Mouse (Mus musculus) stomach, embryonic 14.5 days (tissue): Measurements from ENCODE around the gene Pigu. TPM values are rescaled to one million over a fixed set of nuclear protein-coding genes. Genes with fewer than 3 reads are reported as not detected.

Experiments
- ATAC-seq: fragments of 200-750 bp; cut with Nextera tagmentation; 2 replicates; pipeline ENCODE4 v1.8.0; 2017; ENCODE audit warnings: low read depth, moderate TSS enrichment; ENCODE audit not compliant: insufficient number of reproducible peaks, insufficient read depth, low FRiP score
- H3K27ac ChIP-seq: fragments of 300-500 bp; sonication (generic); 2 replicates; pipeline ENCODE4 v1.5.1; 2014; ENCODE audit warnings: mild to moderate bottlenecking, low read length, moderate library complexity, mixed read lengths
- H3K27me3 ChIP-seq: fragments of 300-500 bp; sonication (generic); 2 replicates; pipeline ENCODE4 v1.6.1; 2014; ENCODE audit warnings: low read length, control low read depth, mixed read lengths; ENCODE audit not compliant: control insufficient read depth, insufficient read depth
- H3K36me3 ChIP-seq: fragments of 300-500 bp; sonication (generic); 2 replicates; pipeline ENCODE4 v1.6.1; 2014; ENCODE audit warnings: mild to moderate bottlenecking, control low read depth, low read length, moderate library complexity, mixed read lengths; ENCODE audit not compliant: control insufficient read depth, insufficient read depth
- H3K4me1 ChIP-seq: fragments of 300-500 bp; sonication (generic); 2 replicates; pipeline ENCODE4 v1.6.1; 2014; ENCODE audit warnings: low read length, control low read depth, mixed read lengths; ENCODE audit not compliant: control insufficient read depth, insufficient read depth
- H3K4me2 ChIP-seq: fragments of 300-500 bp; sonication (generic); replicated peaks from 2 replicates; pipeline ENCODE4 v1.6.1; 2014; ENCODE audit warnings: low read depth, low read length, control low read depth
- H3K4me3 ChIP-seq: fragments of 300-500 bp; sonication (generic); 2 replicates; pipeline ENCODE4 v1.5.1; 2014; ENCODE audit warnings: low read depth, low read length, control low read depth
- H3K9ac ChIP-seq: fragments of 300-500 bp; sonication (generic); replicated peaks from 2 replicates; pipeline ENCODE4 v1.6.1; 2014; ENCODE audit warnings: low read depth, mild to moderate bottlenecking, control low read depth, low read length, moderate library complexity, mixed read lengths
- H3K9me3 ChIP-seq: fragments of 300-500 bp; sonication (generic); 2 replicates; pipeline ENCODE4 v1.6.1; 2016; ENCODE audit warnings: low read depth, low read length, control low read depth; ENCODE audit not compliant: control insufficient read depth
- WGBS: fragments of 180-500 bp; shearing (Covaris S2); extraction: QIAGEN DNeasy Blood & Tissue Kit; methylation state at CpG from one replicate; pipeline ENCODE4 v1.1.7; 2014; 5-methylcytosine and 5-hydroxymethylcytosine counted together
- polyA plus RNA-seq: library from polyadenylated mRNA; unstranded; fragments of >200 nt; fragmentation: Nextera tagmentation; extraction: Ambion mirVana; gene quantifications from 2 replicates; pipeline ENCODE4 v1.2.1, GENCODE M21; 2014

Pigu gene
- 61.6 and 62.5 TPM in 2 replicates for polyA plus RNA-seq

DNA sequence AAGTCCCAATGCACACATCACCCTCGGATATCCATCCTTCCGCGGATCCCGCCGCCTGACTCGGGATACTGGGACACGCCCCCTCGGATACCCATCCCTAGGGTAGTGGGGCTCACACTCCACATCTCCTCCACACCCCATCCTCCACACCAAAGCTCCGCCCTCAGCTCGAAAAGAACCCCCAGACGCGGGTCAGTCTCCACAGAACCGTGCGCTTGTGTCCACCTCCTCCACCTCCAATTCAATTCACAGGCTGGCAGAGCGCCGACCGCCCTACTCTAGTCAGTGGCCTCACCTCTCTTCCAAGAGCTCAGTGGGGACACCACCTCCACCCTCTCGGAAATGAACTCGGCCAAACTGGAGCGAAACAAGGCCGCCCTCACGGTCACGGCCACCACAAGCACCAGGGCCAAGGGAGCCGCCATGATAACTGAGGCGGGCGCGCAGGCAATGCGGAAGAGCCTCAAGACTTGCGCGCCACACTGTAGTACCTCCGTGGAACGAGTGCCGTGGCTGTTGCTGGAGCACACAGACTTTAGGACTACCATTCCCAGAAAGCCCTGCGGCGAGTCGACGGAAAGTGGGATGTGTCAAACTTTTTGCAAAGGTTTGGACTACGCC is at the start of gene Pigu:
Gene Pigu (minus strand): TSS at position 460 of the 621 bp plus-strand sequence.
- ATAC-seq: peak; percentile 99
- Histone ChIP-seq H3K27ac (peak within 1 kb of the TSS; percentile 83; the same call in 1 of the 2 replicates), H3K4me1 (peaks cover 6% of the 10 kb centered on the region; the same call in 1 of the 2 replicates), H3K27me3 (no peaks in the 10 kb centered on the region), H3K9me3 (no peaks in the 10 kb centered on the region), H3K9ac (peak within 1 kb of the TSS; percentile 56), H3K36me3 (no peaks in the 10 kb centered on the region), H3K4me3 (peak within 1 kb of the TSS; percentile 77), H3K4me2 (peak within 1 kb of the TSS; percentile 78)
- WGBS: 0% methylated on average over 38 of the region's 38 CpGs

DNA sequence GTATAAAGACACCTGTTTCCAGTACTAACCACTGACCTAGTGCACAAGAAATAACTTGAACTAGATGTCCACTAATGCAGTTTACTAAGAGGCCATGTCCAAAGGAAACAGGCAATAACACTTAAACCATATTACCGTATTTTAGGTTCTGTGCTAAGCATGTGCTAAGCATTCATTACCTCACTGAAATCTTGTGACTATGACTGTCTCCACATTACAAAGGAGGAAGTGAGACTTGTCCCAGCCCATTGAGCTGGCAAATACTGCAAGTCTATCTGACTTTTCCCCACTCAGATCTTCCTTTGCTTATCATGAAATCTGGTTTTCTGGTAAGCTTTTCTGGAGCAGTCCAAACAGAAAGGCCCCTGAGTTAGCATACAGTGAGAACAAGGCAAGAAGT is 47.4 kb upstream of the Pigu start:
- WGBS: 90% methylated on average over 1 of the region's 1 CpGs
- no peak for ATAC-seq
- Histone ChIP-seq H3K4me1 (no peaks in the 10 kb centered on the region), H3K4me3 (no peak overlapping the region), H3K27me3 (no peaks in the 10 kb centered on the region), H3K4me2 (no peak overlapping the region), H3K9ac (no peak overlapping the region), H3K27ac (no peak overlapping the region), H3K36me3 (peaks cover 52% of the 10 kb centered on the region; the same call in 1 of the 2 replicates), H3K9me3 (no peaks in the 10 kb centered on the region)

DNA sequence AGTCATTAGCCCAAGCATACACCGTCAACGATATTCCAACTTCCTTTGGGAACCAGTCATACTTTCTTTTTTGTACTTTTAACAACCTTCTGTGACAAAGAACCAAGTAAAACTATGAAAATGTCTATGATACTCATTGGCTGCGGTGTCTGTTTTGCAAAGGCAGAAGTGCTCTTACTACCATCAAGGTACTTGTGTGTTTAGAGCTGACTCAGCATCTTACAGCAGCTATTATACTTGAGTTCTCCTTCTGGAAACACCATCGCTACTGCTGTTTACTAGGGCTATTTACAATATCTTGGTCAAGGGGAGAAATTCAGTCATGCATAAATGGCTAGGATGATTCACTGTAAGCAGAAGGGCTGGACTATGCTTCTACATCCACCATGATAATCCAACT is 44.7 kb upstream of the Pigu start:
- H3K4me1 ChIP-seq: no peaks in the 10 kb centered on the region
- no peak overlapping the region for H3K4me2 ChIP-seq
- peaks cover 45% of the 10 kb centered on the region for H3K36me3 ChIP-seq
- no peaks in the 10 kb centered on the region for H3K27me3 ChIP-seq
- H3K9ac ChIP-seq: no peak overlapping the region
- no peaks in the 10 kb centered on the region for H3K9me3 ChIP-seq
- H3K4me3 ChIP-seq: no peak overlapping the region
- ATAC-seq: no peak
- no peak overlapping the region for H3K27ac ChIP-seq
- WGBS: 99% methylated on average over 4 of the region's 4 CpGs

DNA sequence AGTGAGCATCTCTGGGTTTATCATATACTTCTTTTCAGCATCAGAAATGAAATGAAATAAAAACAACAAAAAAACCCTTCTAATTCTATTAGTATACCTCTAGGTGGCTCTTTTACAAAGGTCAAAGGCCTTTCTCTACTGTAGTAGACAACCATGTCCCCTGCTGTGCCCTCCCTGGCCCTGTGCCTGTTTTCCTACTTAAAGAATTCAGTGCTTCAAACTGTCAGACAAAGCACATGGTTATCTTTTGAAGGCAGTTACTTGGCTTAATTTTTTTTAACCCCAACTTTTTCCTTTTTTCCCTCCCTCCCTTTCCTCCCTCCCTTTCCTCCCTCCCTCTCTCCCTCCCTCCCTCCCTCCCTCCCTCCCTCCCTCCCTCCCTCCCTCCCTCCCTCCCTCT is 43.0 kb upstream of the Pigu start:
- H3K9me3 ChIP-seq: no peaks in the 10 kb centered on the region
- no peak overlapping the region for H3K9ac ChIP-seq
- peaks cover 43% of the 10 kb centered on the region for H3K36me3 ChIP-seq
- H3K4me2 ChIP-seq: no peak overlapping the region
- no peak overlapping the region for H3K27ac ChIP-seq
- no peak for ATAC-seq
- H3K4me1 ChIP-seq: no peaks in the 10 kb centered on the region
- no peak overlapping the region for H3K4me3 ChIP-seq
- H3K27me3 ChIP-seq: no peaks in the 10 kb centered on the region

DNA sequence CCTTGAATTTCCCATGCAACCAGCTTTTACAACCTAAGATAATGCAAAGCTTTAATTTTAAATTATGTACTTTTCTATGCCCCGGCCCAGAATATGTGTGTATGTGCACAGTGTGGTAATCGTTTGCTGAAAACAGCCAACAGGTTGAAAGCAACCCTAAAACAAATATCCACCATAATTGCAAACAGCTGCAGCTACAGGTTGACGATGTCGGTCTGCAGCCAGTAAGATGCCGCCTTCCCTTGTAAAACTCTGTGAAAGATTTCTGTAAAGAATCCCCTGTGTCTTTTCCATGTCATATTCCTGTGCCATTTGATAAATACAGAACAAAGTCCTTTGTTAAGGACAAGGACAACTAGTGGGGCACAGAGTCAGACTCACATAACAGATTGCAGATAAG is 37.4 kb upstream of the Pigu start:
- H3K27me3 ChIP-seq: no peaks in the 10 kb centered on the region
- no peaks in the 10 kb centered on the region for H3K4me1 ChIP-seq
- no peak overlapping the region for H3K27ac ChIP-seq
- H3K9me3 ChIP-seq: no peaks in the 10 kb centered on the region
- ATAC-seq: no peak
- no peak overlapping the region for H3K9ac ChIP-seq
- WGBS: 80% methylated on average over 5 of the region's 5 CpGs
- H3K4me3 ChIP-seq: no peak overlapping the region
- H3K36me3 ChIP-seq: peaks cover 51% of the 10 kb centered on the region
- H3K4me2 ChIP-seq: no peak overlapping the region

DNA sequence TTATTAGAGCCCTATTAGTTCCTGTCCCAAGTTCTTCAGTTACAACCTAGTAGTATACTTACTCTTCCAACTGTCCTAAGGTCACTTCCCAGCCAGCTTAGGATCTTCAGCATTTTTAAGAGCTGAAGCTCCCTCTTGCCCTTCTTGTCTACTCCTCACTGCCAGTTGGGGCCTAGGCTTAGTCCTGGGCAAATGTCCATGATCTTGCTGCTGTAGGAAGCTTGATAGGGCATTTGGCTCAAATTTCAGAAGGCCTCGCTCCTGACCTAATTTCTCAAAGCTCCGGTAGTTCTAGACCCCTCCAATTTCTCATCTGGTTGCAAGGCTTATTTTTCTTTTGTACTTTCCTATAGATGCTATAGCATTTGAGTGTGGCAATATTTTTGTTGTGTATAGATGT is 31.3 kb upstream of the Pigu start:
- no peaks in the 10 kb centered on the region for H3K27me3 ChIP-seq
- 95% methylated on average over 2 of the region's 2 CpGs for WGBS
- ATAC-seq: no peak

DNA sequence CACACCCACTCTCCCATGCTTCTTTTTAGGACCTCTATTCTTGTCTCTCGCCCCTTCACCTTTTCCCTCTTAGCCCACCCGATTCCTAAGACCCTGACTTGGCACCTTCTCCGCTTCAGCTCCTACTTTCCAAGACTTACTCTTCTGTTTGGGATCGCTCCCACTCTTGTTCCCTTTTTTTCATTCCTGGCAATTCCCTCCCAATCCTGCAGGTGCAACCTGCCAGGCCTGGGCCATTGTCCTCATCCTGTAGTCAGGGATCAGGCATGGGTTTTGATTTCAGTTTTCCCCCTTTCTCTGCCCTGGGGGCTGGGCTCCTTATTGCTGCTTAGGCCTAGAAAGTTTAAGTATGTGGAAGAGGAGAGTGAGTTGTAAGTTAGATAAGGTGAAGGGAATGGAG is 29.8 kb upstream of the Pigu start:
- H3K4me2 ChIP-seq: no peak overlapping the region
- no peak overlapping the region for H3K9ac ChIP-seq
- peaks cover 4% of the 10 kb centered on the region; the same call in 1 of the 2 replicates for H3K4me1 ChIP-seq
- H3K27me3 ChIP-seq: no peaks in the 10 kb centered on the region
- H3K27ac ChIP-seq: no peak overlapping the region
- H3K36me3 ChIP-seq: peaks cover 32% of the 10 kb centered on the region
- 62% methylated on average over 4 of the region's 4 CpGs for WGBS
- no peak for ATAC-seq
- H3K4me3 ChIP-seq: no peak overlapping the region
- H3K9me3 ChIP-seq: no peaks in the 10 kb centered on the region

More for the DNA sequence above, 31.3 kb upstream of the Pigu start:
- no peaks in the 10 kb centered on the region for H3K9me3 ChIP-seq
- no peaks in the 10 kb centered on the region for H3K4me1 ChIP-seq
- peaks cover 32% of the 10 kb centered on the region for H3K36me3 ChIP-seq
- no peak overlapping the region for H3K27ac ChIP-seq
- H3K4me3 ChIP-seq: no peak overlapping the region
- H3K4me2 ChIP-seq: no peak overlapping the region
- no peak overlapping the region for H3K9ac ChIP-seq

DNA sequence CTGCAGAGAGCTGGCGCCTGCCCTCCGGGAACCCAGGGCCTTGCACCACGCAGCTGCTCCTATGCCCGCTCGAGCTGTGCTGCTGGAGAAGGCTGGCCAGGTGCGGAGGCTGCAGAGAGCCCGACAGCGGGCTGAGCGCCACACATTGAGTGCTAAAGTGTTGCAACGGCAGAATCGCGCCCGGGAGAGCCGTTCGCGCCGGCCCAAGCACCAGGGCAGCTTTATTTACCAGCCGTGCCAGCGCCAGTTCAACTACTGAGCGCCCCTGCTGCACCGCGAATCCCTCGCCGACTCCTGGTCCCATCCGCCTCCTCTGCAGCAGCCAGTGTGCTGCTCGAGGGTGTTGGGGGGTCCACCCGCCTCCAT is 29.3 kb upstream of the Pigu start:
- no peak for ATAC-seq
- WGBS: 24% methylated on average over 27 of the region's 27 CpGs
- Histone ChIP-seq H3K4me2 (no peak overlapping the region), H3K9ac (no peak overlapping the region), H3K9me3 (no peaks in the 10 kb centered on the region), H3K4me3 (no peak overlapping the region), H3K36me3 (peaks cover 31% of the 10 kb centered on the region), H3K4me1 (peaks cover 4% of the 10 kb centered on the region; the same call in 1 of the 2 replicates), H3K27me3 (no peaks in the 10 kb centered on the region), H3K27ac (no peak overlapping the region)
